Mouse (Mus musculus): ENCODE data around the gene Isyna1.

DNA sequence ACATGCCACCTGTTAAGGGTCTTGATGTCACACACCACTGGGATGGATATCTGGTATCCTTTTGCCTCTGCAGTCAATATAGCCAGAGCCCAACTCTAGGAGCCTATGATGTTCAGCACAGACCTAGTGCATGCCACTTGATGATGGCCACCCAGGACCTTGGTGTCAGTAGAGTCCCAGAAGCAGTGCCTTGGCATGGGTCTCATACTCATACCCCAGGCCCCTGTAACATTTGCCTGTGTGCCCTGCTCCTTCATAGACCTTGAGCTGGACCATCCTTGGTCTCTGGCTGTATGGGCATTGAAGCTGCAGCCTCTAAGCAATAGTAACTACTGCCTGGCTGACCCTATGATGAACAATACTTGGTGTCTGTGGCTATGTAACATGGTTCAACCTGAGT is 19.9 kb upstream of the Isyna1 start:
- TF ChIP-seq CTCF (IDR thresholded peaks at IDR 0.05; ENCODE audit: insufficient read depth, low read length) = no peak
- TF ChIP-seq POLR2A (IDR thresholded peaks at IDR 0.05; ENCODE audit: borderline replicate concordance, extremely low read depth, low read depth, low read length) = no peak
